Mouse (Mus musculus) midbrain, postnatal 0 days (tissue): Measurements from ENCODE around the gene Gm14443. TPM values are rescaled to one million over a fixed set of nuclear protein-coding genes. Genes with fewer than 3 reads are reported as not detected.
"Not testable (repeated sequence)": the region's sequence is repeated elsewhere in the genome, so short reads cannot be mapped to it uniquely, and the experiment has no call there.

Experiments
- ATAC-seq: fragments of 200-750 bp; cut with Nextera tagmentation; 2 replicates; pipeline ENCODE4 v1.8.0; 2017; ENCODE audit warnings: moderate number of reproducible peaks, mild to moderate bottlenecking, moderate TSS enrichment, moderate library complexity; ENCODE audit not compliant: low FRiP score
- DNase-seq: peaks from one replicate; pipeline ENCODE4 v3.0.0-alpha.2; 2015; ENCODE audit warnings: low spot score
- H3K27ac ChIP-seq: fragments of 300-500 bp; sonication (generic); 2 replicates; pipeline ENCODE4 v1.5.1; 2014; ENCODE audit warnings: low read depth, mild to moderate bottlenecking, low read length, mixed read lengths
- H3K27me3 ChIP-seq: fragments of 300-500 bp; sonication (generic); 2 replicates; pipeline ENCODE4 v1.6.1; 2014; ENCODE audit warnings: low read length, control low read depth, mixed read lengths; ENCODE audit not compliant: insufficient read depth
- H3K36me3 ChIP-seq: fragments of 300-500 bp; sonication (generic); 2 replicates; pipeline ENCODE4 v1.6.1; 2014; ENCODE audit warnings: low read length, control low read depth, mixed read lengths; ENCODE audit not compliant: insufficient read depth
- H3K4me1 ChIP-seq: fragments of 300-500 bp; sonication (generic); 2 replicates; pipeline ENCODE4 v1.6.1; 2014; ENCODE audit warnings: mild to moderate bottlenecking, control low read depth, antibody characterized with exemption, low read length, mixed read lengths; ENCODE audit not compliant: insufficient read depth
- H3K4me2 ChIP-seq: fragments of 300-500 bp; sonication (generic); 2 replicates; pipeline ENCODE4 v1.6.1; 2014; ENCODE audit warnings: low read depth, mild to moderate bottlenecking, low read length, mixed read lengths; ENCODE audit not compliant: poor library complexity, severe bottlenecking
- H3K4me3 ChIP-seq: fragments of 300-500 bp; sonication (generic); 2 replicates; pipeline ENCODE4 v1.5.1; 2014; ENCODE audit warnings: low read depth, mild to moderate bottlenecking, low read length, moderate library complexity
- H3K9ac ChIP-seq: fragments of 300-500 bp; sonication (generic); replicated peaks from 2 replicates; pipeline ENCODE4 v1.6.1; 2014; ENCODE audit warnings: mild to moderate bottlenecking, low read length, moderate library complexity, mixed read lengths; ENCODE audit not compliant: poor library complexity, severe bottlenecking
- H3K9me3 ChIP-seq: fragments of 300-500 bp; sonication (generic); 2 replicates; pipeline ENCODE4 v1.6.1; 2016; ENCODE audit warnings: low read length, control low read depth
- CTCF ChIP-seq: IDR thresholded peaks from 2 replicates; pipeline ENCODE4 v1.5.1; 2016; ENCODE audit warnings: antibody characterized with exemption, mild to moderate bottlenecking
- WGBS: fragments of 180-500 bp; shearing (Covaris S2); extraction: QIAGEN DNeasy Blood & Tissue Kit; methylation state at CpG from one replicate; pipeline ENCODE4 v1.1.7; 2014; 5-methylcytosine and 5-hydroxymethylcytosine counted together
- polyA plus RNA-seq: library from polyadenylated mRNA; unstranded; fragments of >200 nt; fragmentation: Nextera tagmentation; extraction: Ambion mirVana; gene quantifications from 2 replicates; pipeline ENCODE4 v1.2.1, GENCODE M21; 2015
- total RNA-seq: library from RNA; depleted of rRNA; stranded (reverse); fragments of >200 nt; gene quantifications from 2 replicates; pipeline ENCODE4 v1.2.3, GENCODE M21; 2014; rRNA removed

Gm14443 gene
- total RNA-seq (1.2 and 1.9 TPM in 2 replicates), polyA plus RNA-seq (0.66 and 0.93 TPM in 2 replicates)

- H3K4me3 ChIP-seq, ATAC-seq: not testable (repeated sequence)
- WGBS, result 78% methylated on average over 12 of the region's 12 CpGs
Observed at GRCm38 (mm10) chr2:175175401-175176180, at the start of gene Gm14443. TSS of gene Gm14443 (minus strand) at chr2:175175871.

GRCm38 (mm10) chr2:175206732-175207131 is 31.1 kb upstream of the Gm14443 start, which contains the start of gene Gm14391:
TSS of gene Gm14391 (minus strand) at chr2:175206917.
- no CpG with 5 or more reads among the region's 7 CpGs for WGBS
- H3K4me3 ChIP-seq, H3K27ac ChIP-seq, H3K36me3 ChIP-seq, H3K9ac ChIP-seq, H3K4me2 ChIP-seq, H3K4me1 ChIP-seq, DNase-seq, H3K27me3 ChIP-seq, ATAC-seq, H3K9me3 ChIP-seq: not testable (repeated sequence)

More at GRCm38 (mm10) chr2:175175401-175176180, at the start of gene Gm14443:
- not testable (repeated sequence) for H3K9me3 ChIP-seq, H3K9ac ChIP-seq, H3K4me1 ChIP-seq, H3K27me3 ChIP-seq, H3K4me2 ChIP-seq, H3K27ac ChIP-seq, DNase-seq, H3K36me3 ChIP-seq

GRCm38 (mm10) chr2:175179008-175179407 is 3.3 kb upstream of the Gm14443 start:
- H3K27ac ChIP-seq, H3K27me3 ChIP-seq, H3K9me3 ChIP-seq, H3K4me2 ChIP-seq, H3K4me3 ChIP-seq, H3K36me3 ChIP-seq, H3K9ac ChIP-seq, DNase-seq, ATAC-seq, H3K4me1 ChIP-seq: not testable (repeated sequence)
- WGBS, result 72% methylated on average over 1 of the region's 1 CpGs

GRCm38 (mm10) chr2:175176312-175176711 is 641 bp upstream of the Gm14443 start:
- no peak for ATAC-seq
- TF ChIP-seq CTCF, result no peak
- DNase-seq, result no peak
- Histone ChIP-seq H3K4me2 (no peak overlapping the region), H3K27me3 (no peaks in the 10 kb centered on the region), H3K4me3 (no peak overlapping the region), H3K36me3 (no peaks in the 10 kb centered on the region), H3K27ac (no peak overlapping the region), H3K9ac (no peak overlapping the region), H3K9me3 (no peaks in the 10 kb centered on the region), H3K4me1 (no peaks in the 10 kb centered on the region)
- 83% methylated on average over 6 of the region's 6 CpGs for WGBS

GRCm38 (mm10) chr2:175174058-175174457 is 1.6 kb downstream of the Gm14443 start:
- not testable (repeated sequence) for H3K4me3 ChIP-seq, H3K9ac ChIP-seq, ATAC-seq, DNase-seq, H3K9me3 ChIP-seq, H3K27ac ChIP-seq, H3K36me3 ChIP-seq, H3K4me1 ChIP-seq, H3K27me3 ChIP-seq, H3K4me2 ChIP-seq
- WGBS, result 91% methylated on average over 2 of the region's 2 CpGs

- DNase-seq, H3K9me3 ChIP-seq, H3K27me3 ChIP-seq, H3K9ac ChIP-seq, H3K4me1 ChIP-seq, H3K4me2 ChIP-seq, ATAC-seq, H3K36me3 ChIP-seq, H3K27ac ChIP-seq, H3K4me3 ChIP-seq: not testable (repeated sequence)
- 85% methylated on average over 3 of the region's 3 CpGs for WGBS
Observed at GRCm38 (mm10) chr2:175172906-175173595, 2.6 kb downstream of the Gm14443 start.
